Mouse (Mus musculus) kidney, adult 2 months (tissue): Measurements from ENCODE around the gene Card14.

Source experiments
- CTCF ChIP-seq: fragments of 200-500 bp; conservative IDR thresholded peaks from 2 replicates; pipeline ENCODE4 v1.5.1; 2011; ENCODE audit warnings: low read depth, mild to moderate bottlenecking, control low read depth, low read length, moderate library complexity, mixed read lengths; ENCODE audit not compliant: insufficient read depth, insufficient read length
- POLR2A ChIP-seq: fragments of 200-500 bp; IDR thresholded peaks from one replicate; pipeline ENCODE4 v1.6.1; 2011; ENCODE audit warnings: low read depth, low read length, control low read depth

GRCm38 (mm10) chr11:119287207-119287992 lies 20.2 kb upstream of the Card14 start:
- TF ChIP-seq CTCF (no peak), POLR2A (no peak)
